Comparison of ENCODE assay signal across 7 mouse cellular contexts in genomic region chr1:39944306-39944971, GRCm38 (mm10). TPM values are rescaled to one million over a fixed set of nuclear protein-coding genes. Genes with fewer than 3 reads are reported as not detected.
DNase-seq lines count a peak whose midpoint lies in the region; ATAC-seq lines count a peak whose summit lies in the region.

No protein-coding gene starts in this region.

- no peak overlapping the region for H3K9ac ChIP-seq in neural tube, embryonic 11.5 days (ENCODE audit: low read length)
- H3K9ac ChIP-seq in stomach, embryonic 14.5 days (replicated peaks; ENCODE audit: low read depth, low read length): no peak overlapping the region

- H3K4me1 ChIP-seq in neural tube, embryonic 11.5 days (ENCODE audit: control insufficient read depth, insufficient read depth, low read length): peaks cover 78% of the 10 kb centered on the region
- H3K4me1 ChIP-seq in stomach, embryonic 14.5 days (ENCODE audit: control insufficient read depth, insufficient read depth, low read length): peaks cover 79% of the 10 kb centered on the region

- no peaks in the 10 kb centered on the region for H3K36me3 ChIP-seq in neural tube, embryonic 11.5 days (ENCODE audit: control insufficient read depth, insufficient read depth, low read length)
- H3K36me3 ChIP-seq in stomach, embryonic 14.5 days (ENCODE audit: control insufficient read depth, insufficient read depth, low read length): no peaks in the 10 kb centered on the region

- WGBS in neural tube, embryonic 11.5 days: 39% methylated on average over 5 of the region's 5 CpGs
- 44% methylated on average over 5 of the region's 5 CpGs for WGBS in stomach, embryonic 14.5 days

- no peak overlapping the region for H3K4me3 ChIP-seq in neural tube, embryonic 11.5 days (ENCODE audit: low read depth, low read length)
- H3K4me3 ChIP-seq in stomach, embryonic 14.5 days (ENCODE audit: low read depth, low read length): no peak overlapping the region

- no peaks in the 10 kb centered on the region for H3K9me3 ChIP-seq in neural tube, embryonic 11.5 days (ENCODE audit: control insufficient read depth, low read length)
- no peaks in the 10 kb centered on the region for H3K9me3 ChIP-seq in stomach, embryonic 14.5 days (ENCODE audit: control insufficient read depth, low read depth, low read length)

- no peak for ATAC-seq in neural tube, embryonic 11.5 days (ENCODE audit: insufficient read depth, low FRiP score, low TSS enrichment)
- ATAC-seq in common myeloid progenitor, adult 5-6 weeks (replicated peaks; ENCODE audit: low read depth, poor library complexity, severe bottlenecking): peak; percentile 70
- peak; percentile 26 for ATAC-seq in inflammation-experienced regulatory T-cells, adult 6 months
- no peak for ATAC-seq in stomach, embryonic 14.5 days (ENCODE audit: insufficient number of reproducible peaks, insufficient read depth, low FRiP score, low read depth)

- H3K27me3 ChIP-seq in neural tube, embryonic 11.5 days (ENCODE audit: control insufficient read depth, insufficient read depth, low read length): no peaks in the 10 kb centered on the region
- no peaks in the 10 kb centered on the region for H3K27me3 ChIP-seq in stomach, embryonic 14.5 days (ENCODE audit: control insufficient read depth, insufficient read depth, low read length)

- H3K27ac ChIP-seq in neural tube, embryonic 11.5 days (ENCODE audit: low read depth, low read length): peak overlapping the region; percentile 46; the same call in 1 of the 2 replicates
- H3K27ac ChIP-seq in stomach, embryonic 14.5 days (ENCODE audit: low read length): peak overlapping the region; percentile 55; the same call in 1 of the 2 replicates

- no peak overlapping the region for H3K4me2 ChIP-seq in neural tube, embryonic 11.5 days (ENCODE audit: low read depth)
- no peak overlapping the region for H3K4me2 ChIP-seq in stomach, embryonic 14.5 days (replicated peaks; ENCODE audit: low read depth, low read length)

- DNase-seq in neural tube, embryonic 11.5 days (ENCODE audit: low spot score): no peak
- no peak for DNase-seq in neural tube, embryonic 10.5 days (ENCODE audit: extremely low spot score, low spot score)
- DNase-seq in adrenal gland, adult 2 months: no peak
- DNase-seq in frontal cortex, postnatal 25 days (ENCODE audit: low spot score in 2 of 2): no peak

RNA-seq across cellular contexts. Expression of gene Map4k4, which starts 43.7 kb away (rescaled TPM):
- 39.4 and 41.0 TPM in 2 replicates for polyA plus RNA-seq in neural tube, embryonic 11.5 days (2014; fragmentation: Nextera tagmentation; extraction: Ambion mirVana)
- total RNA-seq in common myeloid progenitor, adult 5-6 weeks (2017): 118 and 130 TPM in 2 replicates
- 10 to 100 TPM; 16.0 to 44.7 (median 36.6) TPM for polyA plus RNA-seq in inflammation-experienced regulatory T-cells, adult 6 months (2017; shearing (Covaris generic))
- polyA plus RNA-seq in stomach, embryonic 14.5 days (2014; fragmentation: Nextera tagmentation; extraction: Ambion mirVana): 36.7 and 42.6 TPM in 2 replicates
- total RNA-seq in adrenal gland, adult 2 months (2021): 100 to 1,000 TPM in 1 of 2 experiments, 10 to 100 TPM in 1; 97.5 to 127 TPM
- 44.9 and 46.6 TPM in 2 replicates for polyA plus RNA-seq in adrenal gland, adult 2 months (2012; rRNA removed)

Comparison
In these comparisons a context has a peak if more than half of its experiments do, and no peak if none do; other contexts are left out.
1. ATAC-seq: peak in common myeloid progenitor, adult 5-6 weeks (single experiment) and inflammation-experienced regulatory T-cells, adult 6 months (single experiment); none in neural tube, embryonic 11.5 days (single experiment) and stomach, embryonic 14.5 days (single experiment).